Mouse (Mus musculus) cortical plate, adult 2 months (tissue): ENCODE results near the gene Krt14.

Source experiments
- CTCF ChIP-seq: fragments of 200-500 bp; IDR thresholded peaks from 2 replicates; pipeline ENCODE4 v1.5.1; 2011; ENCODE audit warnings: mild to moderate bottlenecking, control low read depth, low read length; ENCODE audit not compliant: insufficient read depth; ENCODE audit errors: extremely low read depth
- POLR2A ChIP-seq: fragments of 200-500 bp; IDR thresholded peaks from 2 replicates; pipeline ENCODE4 v1.6.1; 2011; ENCODE audit warnings: mild to moderate bottlenecking, low read length, control low read depth; ENCODE audit not compliant: insufficient read depth; ENCODE audit errors: extremely low read depth

GRCm38 (mm10) chr11:100164392-100164791 is 43.0 kb downstream of the Krt14 start:
- no peak for TF ChIP-seq POLR2A
- no peak for TF ChIP-seq CTCF
